Mouse (Mus musculus) brain, embryonic 14.5 days (tissue): ENCODE measurements at regions not wholly inside any gene's neighbourhood (a gene's known extent, or its start where the extent isn't known, plus 50 kb on each side); places are given as distances from the start of the nearest gene placed in this dataset.

Source experiments
- CTCF ChIP-seq: fragments of 200-500 bp; IDR thresholded peaks from 2 replicates; pipeline ENCODE4 v1.5.1; 2012; ENCODE audit warnings: inconsistent platforms, mild to moderate bottlenecking, moderate library complexity, borderline replicate concordance; ENCODE audit not compliant: insufficient read depth, insufficient read length; ENCODE audit errors: extremely low read depth
- POLR2A ChIP-seq: fragments of 200-500 bp; IDR thresholded peaks from 2 replicates; pipeline ENCODE4 v1.6.1; 2012; ENCODE audit warnings: mild to moderate bottlenecking, inconsistent platforms, borderline replicate concordance; ENCODE audit not compliant: poor library complexity, insufficient read depth, insufficient read length, severe bottlenecking; ENCODE audit errors: extremely low read depth

DNA sequence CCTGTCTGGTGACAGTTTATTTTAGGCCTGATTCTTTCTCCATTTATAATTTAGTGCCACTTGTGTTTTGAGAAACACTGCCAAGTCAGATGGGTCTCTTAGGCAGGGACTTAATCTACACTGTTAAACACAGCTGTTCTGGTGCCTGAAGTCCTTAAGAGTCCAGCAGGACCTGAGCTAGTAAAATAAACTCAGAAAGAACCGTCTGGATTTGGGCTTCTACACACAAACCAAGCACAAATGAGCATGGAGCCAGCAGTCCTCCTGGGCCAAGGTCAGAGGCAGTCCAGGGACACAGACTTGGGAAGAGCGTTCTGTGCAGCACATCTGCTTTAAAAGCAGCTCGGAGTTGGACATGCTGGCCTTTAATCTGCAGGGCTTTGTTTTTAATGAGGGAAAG lies 87.6 kb upstream of the Ccdc122 start:
- no peak for TF ChIP-seq CTCF
- no peak for TF ChIP-seq POLR2A
